Mouse (Mus musculus) megakaryocyte, embryonic 14.5 days (primary cell): ENCODE measurements around the gene Foxo3.

Experiments
- FLI1 ChIP-seq: IDR thresholded peaks from 2 replicates; pipeline ENCODE4 v1.6.1; 2012; ENCODE audit warnings: low read length, inconsistent platforms, mixed read lengths
- GATA1 ChIP-seq: IDR thresholded peaks from 3 replicates; pipeline ENCODE4 v1.6.1; 2012; ENCODE audit warnings: mixed read lengths, low read length, inconsistent platforms, borderline replicate concordance

GRCm38 (mm10) chr10:42247125-42247816 lies 29.3 kb downstream of the Foxo3 start:
- TF ChIP-seq FLI1 (no peak), GATA1 (no peak)
